Mouse (Mus musculus): ENCODE results near the gene Mc3r.

The Mc3r gene

DNA sequence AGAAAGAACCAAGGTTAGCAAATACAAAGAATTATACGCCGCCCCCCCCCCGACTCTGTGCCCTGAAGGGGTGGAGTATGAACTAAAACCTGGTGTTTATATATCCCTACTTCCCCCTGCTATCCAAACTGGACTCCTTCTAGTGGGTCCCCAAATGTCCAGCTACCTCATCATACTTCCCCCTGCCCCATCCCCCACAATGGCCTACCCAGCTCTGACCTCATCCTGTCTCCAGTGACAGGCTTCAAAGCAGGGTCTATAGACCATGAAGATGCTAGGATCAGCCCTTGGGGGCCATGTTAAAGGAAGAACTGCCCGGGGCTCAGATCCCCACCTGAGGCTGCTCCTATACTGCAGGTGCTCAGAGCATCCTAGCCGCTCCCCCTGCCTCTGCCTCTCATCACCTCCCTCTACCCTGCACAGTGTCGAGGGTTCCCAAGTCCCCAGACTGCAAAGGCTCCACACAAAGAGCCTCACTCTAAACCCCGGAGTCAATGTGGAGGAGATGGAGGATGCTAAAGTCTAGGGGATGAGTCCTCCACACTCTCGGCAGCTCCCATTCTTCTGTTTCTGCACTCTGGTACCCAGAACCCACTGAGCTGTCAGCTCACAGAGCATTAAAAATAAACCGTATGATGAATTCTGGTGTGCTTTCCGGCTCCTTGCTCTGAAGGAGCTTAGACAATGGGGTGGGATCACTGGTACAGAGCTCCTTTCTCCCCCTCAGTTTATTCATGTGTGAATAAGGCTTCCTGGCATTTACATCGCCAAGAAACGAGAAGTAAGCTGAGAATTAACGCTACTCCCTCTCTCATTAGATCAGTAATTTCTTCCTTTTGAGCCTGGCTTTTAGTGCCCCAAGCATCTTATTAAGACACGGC is 44.5 kb downstream of the Mc3r start:
- no peak for DNase-seq (ENCODE audit: low read depth in 1 of 2, low spot score in 2 of 2)

GRCm38 (mm10) chr2:172298083-172298482 is 49.8 kb downstream of the Mc3r start:
- DNase-seq (ENCODE audit: low read depth in 1 of 2, low spot score in 2 of 2): no peak

DNA sequence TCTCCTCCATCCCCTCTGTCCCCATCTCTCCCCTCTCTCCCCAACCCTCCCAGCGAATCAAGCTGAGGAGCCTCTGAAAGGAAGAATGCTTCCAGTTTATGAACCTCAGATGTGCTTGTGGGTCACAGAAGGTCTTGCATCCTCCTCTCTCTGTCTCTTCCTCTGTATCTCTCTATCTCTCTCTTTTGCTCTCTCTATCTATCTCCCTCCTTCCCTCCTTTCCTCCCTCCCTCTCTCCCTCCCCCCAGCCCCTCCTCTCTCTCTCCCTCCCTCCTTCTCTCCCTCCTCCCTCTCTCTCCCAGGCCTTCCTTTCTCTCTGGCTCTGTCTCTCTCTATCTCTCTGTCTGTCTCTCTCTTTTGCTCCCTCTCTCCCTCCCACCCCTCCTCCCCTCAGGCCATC is 50.2 kb downstream of the Mc3r start:
- no peak for DNase-seq (ENCODE audit: low read depth in 1 of 2, low spot score in 2 of 2)

- DNase-seq (ENCODE audit: low read depth in 1 of 2, low spot score in 2 of 2): no peak
Observed at GRCm38 (mm10) chr2:172299126-172299921, 51.0 kb downstream of the Mc3r start.
